Mouse (Mus musculus) heart, embryonic 15.5 days (tissue): ENCODE results near the gene 4930578G10Rik. TPM values are rescaled to one million over a fixed set of nuclear protein-coding genes. Genes with fewer than 3 reads are reported as not detected.

Experiments used
- polyA plus RNA-seq: library from polyadenylated mRNA; unstranded; fragments of >200 nt; fragmentation: Nextera tagmentation; extraction: Ambion mirVana; gene quantifications from 2 replicates; pipeline ENCODE4 v1.2.1, GENCODE M21; 2015

Gene 4930578G10Rik
- polyA plus RNA-seq, 1 experiment from 2014 or later = not detected

Other genes starting within 250 kb of the 4930578G10Rik start
- 0.08 TPM in 1 of 2 replicates, not detected in the other for gene Fam205a2, start 207.4 kb upstream of the 4930578G10Rik start, polyA plus RNA-seq
- 1.1 TPM in 1 of 2 replicates, not detected in the other for gene Gm10591, start 123.3 kb upstream of the 4930578G10Rik start, polyA plus RNA-seq
- gene Gm2564, start 105.8 kb upstream of the 4930578G10Rik start, polyA plus RNA-seq = not detected in 2 replicates
- not detected in 2 replicates for gene Ccl27b, start 80.3 kb upstream of the 4930578G10Rik start, polyA plus RNA-seq
- gene Il11ra2, start 73.7 kb upstream of the 4930578G10Rik start, polyA plus RNA-seq = 0.11 TPM in 1 of 2 replicates, not detected in the other
- 0.57 TPM in 1 of 2 replicates, not detected in the other for gene Ccl19, start 21.0 kb downstream of the 4930578G10Rik start, polyA plus RNA-seq
- 42.3 and 56.8 TPM in 2 replicates for gene Ccl21a, start 38.4 kb downstream of the 4930578G10Rik start, polyA plus RNA-seq
- not detected in 2 replicates for gene Fam205a1, start 118.3 kb downstream of the 4930578G10Rik start, polyA plus RNA-seq
- 0.08 and 0.13 TPM in 2 replicates for gene Gm12394, start 121.2 kb downstream of the 4930578G10Rik start, polyA plus RNA-seq
- gene Fam205c, start 138.7 kb downstream of the 4930578G10Rik start, polyA plus RNA-seq = 0.20 and 0.41 TPM in 2 replicates
- gene Phf24, start 181.1 kb downstream of the 4930578G10Rik start, polyA plus RNA-seq = 4.1 and 4.3 TPM in 2 replicates
- 17.7 and 18.2 TPM in 2 replicates for gene Dnajb5, start 214.3 kb downstream of the 4930578G10Rik start, polyA plus RNA-seq
- gene 1700022I11Rik, start 234.1 kb downstream of the 4930578G10Rik start, polyA plus RNA-seq = 0.18 and 0.42 TPM in 2 replicates